Mouse (Mus musculus): ENCODE data around the gene Tmem238.

GRCm38 (mm10) chr7:4777851-4778637 is 11.4 kb downstream of the Tmem238 start:
- TF ChIP-seq CTCF (IDR thresholded peaks at IDR 0.05; ENCODE audit: insufficient read depth, low read length) = no peak
- TF ChIP-seq POLR2A (IDR thresholded peaks at IDR 0.05; ENCODE audit: borderline replicate concordance, extremely low read depth, low read depth, low read length) = no peak

Measured in lung, adult 2 months (tissue).